Comparison of ENCODE assay signal across 19 mouse cellular contexts in genomic region chr6:118767698-118768097, GRCm38 (mm10).
A peak's percentile ranks its signal among the peaks of the same experiment; 100 is the strongest.
DNase-seq lines count a peak whose midpoint lies in the region; ATAC-seq and TF ChIP-seq lines count a peak whose summit lies in the region.
"Had no signal": no experiment of that assay in that cellular context is flagged by ENCODE, and none has a peak within 500 bp of the region (broad histone marks: within the 10 kb centered on the region; RNA-seq: fewer than 3 reads in every experiment).

No protein-coding gene starts in this region.

- H3K36me3 ChIP-seq in lung, embryonic 14.5 days (ENCODE audit: insufficient read depth): no peaks in the 10 kb centered on the region
- H3K36me3 ChIP-seq in embryonic facial prominence, embryonic 11.5 days (replicated peaks; ENCODE audit: control insufficient read depth, insufficient read depth, low read depth, low read length): no peaks in the 10 kb centered on the region
- H3K36me3 ChIP-seq: embryonic facial prominence, embryonic 12.5 days; forebrain, embryonic 15.5 days had no signal

- H3K4me3 ChIP-seq in lung, embryonic 14.5 days (ENCODE audit: low read depth, low read length): no peak overlapping the region
- no peak overlapping the region for H3K4me3 ChIP-seq in lung, adult 2 months (replicated peaks; ENCODE audit: extremely low read depth, low read depth, low read length)
- no peak overlapping the region for H3K4me3 ChIP-seq in embryonic facial prominence, embryonic 11.5 days (ENCODE audit: low read depth, low read length)
- H3K4me3 ChIP-seq: embryonic facial prominence, embryonic 12.5 days; forebrain, embryonic 13.5 days; forebrain, embryonic 15.5 days had no signal

- WGBS in lung, embryonic 14.5 days: 48% methylated on average over 6 of the region's 6 CpGs
- 59% methylated on average over 6 of the region's 6 CpGs for WGBS in lung, adult 2 months
- WGBS in embryonic facial prominence, embryonic 11.5 days: 74% methylated on average over 6 of the region's 6 CpGs

- no peaks in the 10 kb centered on the region for H3K27me3 ChIP-seq in lung, embryonic 14.5 days (ENCODE audit: insufficient read depth, low read length)
- no peaks in the 10 kb centered on the region for H3K27me3 ChIP-seq in embryonic facial prominence, embryonic 11.5 days (ENCODE audit: control insufficient read depth, insufficient read depth, low read length)
- H3K27me3 ChIP-seq: embryonic facial prominence, embryonic 12.5 days; forebrain, embryonic 13.5 days; forebrain, embryonic 15.5 days had no signal

- no peak overlapping the region for H3K27ac ChIP-seq in lung, embryonic 14.5 days (ENCODE audit: low read depth)
- no peak overlapping the region for H3K27ac ChIP-seq in embryonic facial prominence, embryonic 11.5 days (replicated peaks; ENCODE audit: low read depth, low read length)
- H3K27ac ChIP-seq: embryonic facial prominence, embryonic 12.5 days; forebrain, embryonic 13.5 days; forebrain, embryonic 15.5 days had no signal

- H3K9ac ChIP-seq in lung, embryonic 14.5 days: no peak overlapping the region
- H3K9ac ChIP-seq in embryonic facial prominence, embryonic 11.5 days (replicated peaks; ENCODE audit: low read length): no peak overlapping the region
- H3K9ac ChIP-seq: embryonic facial prominence, embryonic 12.5 days; forebrain, embryonic 13.5 days; forebrain, embryonic 15.5 days; forebrain, postnatal 0 days had no signal

- no peak for TF ChIP-seq CTCF in lung, embryonic 14.5 days (IDR thresholded peaks at IDR 0.05; ENCODE audit: low read depth)
- no peak for TF ChIP-seq CTCF in lung, adult 2 months (IDR thresholded peaks at IDR 0.05; ENCODE audit: insufficient read depth, low read length)

- no peak for TF ChIP-seq POLR2A in lung, adult 2 months (IDR thresholded peaks at IDR 0.05; ENCODE audit: borderline replicate concordance, extremely low read depth, low read depth, low read length)

- peak; percentile 46 to 71 for DNase-seq in cerebellum, postnatal 10 days
- DNase-seq in cerebellum, adult 11-12 months: no peak
- peak; percentile 46 for DNase-seq in left cerebral cortex, postnatal 4 days
- DNase-seq in left cerebral cortex, postnatal 10 days (ENCODE audit: extremely low spot score in 1 of 2, low spot score in 2 of 2): no peak
- DNase-seq in lung, embryonic 14.5 days: peak; percentile 25
- no peak for DNase-seq in lung, adult 2 months
- peak; percentile 2 for DNase-seq in embryonic facial prominence, embryonic 11.5 days (ENCODE audit: low spot score)
- DNase-seq in right cerebral cortex, adult 2 months (ENCODE audit: low spot score in 2 of 2): no peak
- DNase-seq: adrenal gland, adult 2 months; adrenal gland, postnatal 14 days; adrenal gland, postnatal 36 days; cerebellum, adult 18-20 months; cerebellum, adult 8-10 months; cerebellum, adult 9-11 months; cerebellum, postnatal 25 days; forebrain, postnatal 0 days had no signal

- H3K4me1 ChIP-seq in lung, embryonic 14.5 days (ENCODE audit: insufficient read depth): no peaks in the 10 kb centered on the region
- no peaks in the 10 kb centered on the region for H3K4me1 ChIP-seq in lung, adult 2 months (ENCODE audit: control insufficient read depth, insufficient read depth, low read length)
- no peaks in the 10 kb centered on the region for H3K4me1 ChIP-seq in embryonic facial prominence, embryonic 11.5 days (ENCODE audit: control insufficient read depth, insufficient read depth, low read length)
- H3K4me1 ChIP-seq: embryonic facial prominence, embryonic 12.5 days; forebrain, embryonic 13.5 days; forebrain, embryonic 15.5 days had no signal

- no peak overlapping the region for H3K4me2 ChIP-seq in lung, embryonic 14.5 days
- H3K4me2 ChIP-seq in embryonic facial prominence, embryonic 11.5 days (ENCODE audit: low read depth, low read length): no peak overlapping the region
- H3K4me2 ChIP-seq: embryonic facial prominence, embryonic 12.5 days; forebrain, embryonic 13.5 days; forebrain, embryonic 15.5 days had no signal

- intact Hi-C loops in left cerebral cortex, postnatal 4 days (cut with DNase I): no loop called here
- intact Hi-C loops in left cerebral cortex, postnatal 10 days (cut with DNase I): no loop called here

- H3K9me3 ChIP-seq in lung, embryonic 14.5 days (ENCODE audit: low read depth, low read length): no peaks in the 10 kb centered on the region
- H3K9me3 ChIP-seq in embryonic facial prominence, embryonic 11.5 days (replicated peaks; ENCODE audit: control insufficient read depth, low read length): no peaks in the 10 kb centered on the region
- H3K9me3 ChIP-seq: embryonic facial prominence, embryonic 12.5 days; forebrain, embryonic 13.5 days; forebrain, embryonic 15.5 days had no signal

- ATAC-seq in lung, embryonic 14.5 days (ENCODE audit: insufficient read depth): no peak
- ATAC-seq in embryonic facial prominence, embryonic 11.5 days (replicated peaks; ENCODE audit: insufficient number of reproducible peaks, low FRiP score, low TSS enrichment, low read depth): no peak
- ATAC-seq: forebrain, embryonic 13.5 days; forebrain, embryonic 15.5 days; forebrain, postnatal 0 days had no signal

Comparison
In these comparisons a context has a peak if more than half of its experiments do, and no peak if none do; other contexts are left out.
1. DNase-seq: peak in cerebellum, postnatal 10 days (2 of 2), left cerebral cortex, postnatal 4 days (single experiment), lung, embryonic 14.5 days (single experiment) and embryonic facial prominence, embryonic 11.5 days (single experiment); none in cerebellum, adult 11-12 months (single experiment), left cerebral cortex, postnatal 10 days (0 of 2), lung, adult 2 months (single experiment) and right cerebral cortex, adult 2 months (0 of 2).